Mouse (Mus musculus) liver, embryonic 12.5 days (tissue): ENCODE measurements around the gene Inhbc. TPM values are rescaled to one million over a fixed set of nuclear protein-coding genes. Genes with fewer than 3 reads are reported as not detected.

Experiments used
- ATAC-seq: fragments of 200-750 bp; cut with Nextera tagmentation; 2 replicates; pipeline ENCODE4 v1.8.0; 2017; ENCODE audit warnings: moderate number of reproducible peaks, mild to moderate bottlenecking, moderate library complexity
- H3K27ac ChIP-seq: fragments of 300-500 bp; sonication (generic); 2 replicates; pipeline ENCODE4 v1.5.1; 2016; ENCODE audit warnings: mild to moderate bottlenecking
- H3K27me3 ChIP-seq: fragments of 300-500 bp; sonication (generic); replicated peaks from 2 replicates; pipeline ENCODE4 v1.6.1; 2016; ENCODE audit warnings: mild to moderate bottlenecking, moderate library complexity
- H3K36me3 ChIP-seq: fragments of 300-500 bp; sonication (generic); 2 replicates; pipeline ENCODE4 v1.6.1; 2016; ENCODE audit warnings: mild to moderate bottlenecking, moderate library complexity
- H3K4me1 ChIP-seq: fragments of 300-500 bp; sonication (generic); 2 replicates; pipeline ENCODE4 v1.6.1; 2016
- H3K4me2 ChIP-seq: fragments of 300-500 bp; sonication (generic); 2 replicates; pipeline ENCODE4 v1.6.1; 2016; ENCODE audit warnings: mild to moderate bottlenecking, moderate library complexity
- H3K4me3 ChIP-seq: fragments of 300-500 bp; sonication (generic); 2 replicates; pipeline ENCODE4 v1.5.1; 2016; ENCODE audit warnings: mild to moderate bottlenecking, moderate library complexity
- H3K9ac ChIP-seq: fragments of 300-500 bp; sonication (generic); 2 replicates; pipeline ENCODE4 v1.6.1; 2016; ENCODE audit warnings: mild to moderate bottlenecking, moderate library complexity
- H3K9me3 ChIP-seq: fragments of 300-500 bp; sonication (generic); replicated peaks from 2 replicates; pipeline ENCODE4 v1.6.1; 2016; ENCODE audit warnings: mild to moderate bottlenecking, moderate library complexity
- WGBS: fragments of 180-500 bp; shearing (Covaris S2); methylation state at CpG from one replicate; pipeline ENCODE4 v1.1.7; 2016; ENCODE audit not compliant: insufficient replicate concordance; 5-methylcytosine and 5-hydroxymethylcytosine counted together
- polyA plus RNA-seq: library from polyadenylated mRNA; unstranded; fragments of >200 nt; fragmentation: Nextera tagmentation; extraction: Ambion mirVana; gene quantifications from 2 replicates; pipeline ENCODE4 v1.2.1, GENCODE M21; 2016

The Inhbc gene
- polyA plus RNA-seq = 1.1 and 1.5 TPM in 2 replicates

DNA sequence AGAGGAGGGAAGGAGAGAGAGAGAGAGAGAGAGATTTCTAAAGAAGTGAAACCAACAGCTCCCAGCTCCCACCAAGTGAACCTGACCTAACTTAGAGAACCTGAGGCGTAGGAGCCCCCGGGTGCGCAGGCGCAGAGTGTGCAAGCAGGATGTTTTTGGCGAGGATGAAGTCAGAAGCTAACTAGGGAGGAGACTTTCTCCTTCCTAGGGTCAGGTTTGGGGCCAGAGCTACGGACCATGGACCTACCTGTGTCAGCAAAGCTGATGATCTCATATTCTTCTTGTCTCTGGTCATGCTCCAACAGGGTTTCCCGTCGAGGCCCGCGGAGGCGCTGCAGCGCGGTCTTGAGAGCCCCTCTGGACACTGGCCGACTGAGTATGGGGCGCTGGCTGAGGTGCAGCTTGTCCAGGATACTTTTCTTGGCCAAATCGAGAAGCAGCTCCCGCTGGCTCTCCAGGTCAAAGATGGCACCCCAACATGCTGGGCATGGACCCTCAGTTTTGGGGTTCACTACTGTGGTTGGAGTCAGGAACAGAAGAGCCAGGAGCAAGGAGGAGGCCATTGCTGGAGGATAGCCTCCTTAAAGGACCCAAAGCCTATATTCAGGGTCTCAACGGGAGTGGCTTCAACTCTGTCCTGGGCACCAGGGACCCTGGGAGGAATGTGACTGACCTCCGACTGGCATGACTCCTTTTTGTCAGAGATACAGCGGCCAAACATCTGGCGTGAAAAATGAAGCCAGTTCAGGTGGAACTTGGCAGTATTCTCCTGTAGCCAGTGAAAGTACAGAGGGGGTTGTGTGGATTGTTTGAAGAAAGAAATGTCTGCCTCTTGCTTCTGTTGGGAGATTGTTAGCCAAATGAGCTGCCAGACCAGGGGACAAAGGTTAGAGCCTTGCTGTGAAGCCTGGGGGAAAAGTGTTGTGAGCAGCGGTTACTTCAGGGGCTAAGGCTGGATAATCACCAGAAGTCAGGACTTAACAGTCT, at the start of gene Inhbc:
Gene Inhbc (minus strand): TSS at position 598 of the 987 bp plus-strand sequence.
- Histone ChIP-seq H3K36me3 (no peaks in the 10 kb centered on the region), H3K9me3 (no peaks in the 10 kb centered on the region), H3K4me3 (no peak within 1 kb of the TSS), H3K27me3 (0 out of 2 replicates have a peak, but pooled peaks cover 9% of the 10 kb centered on the region), H3K4me1 (0 out of 2 replicates have a peak, but pooled peaks cover 3% of the 10 kb centered on the region), H3K9ac (0 out of 2 replicates have a peak within 1 kb of the TSS, but pooled peaks have one; percentile 3), H3K27ac (peak within 1 kb of the TSS; percentile 38; the same call in 1 of the 2 replicates), H3K4me2 (no peak within 1 kb of the TSS; the same call in 1 of the 2 replicates)
- ATAC-seq = no peak
- 62% methylated on average over 22 of the region's 22 CpGs for WGBS

- no peak for ATAC-seq
- no peak overlapping the region for H3K9ac ChIP-seq
- no peaks in the 10 kb centered on the region for H3K27me3 ChIP-seq
- WGBS = 82% methylated on average over 3 of the region's 3 CpGs
- H3K36me3 ChIP-seq = peaks cover 11% of the 10 kb centered on the region
- no peaks in the 10 kb centered on the region for H3K9me3 ChIP-seq
- H3K4me3 ChIP-seq = no peak overlapping the region
- peaks cover 7% of the 10 kb centered on the region; the same call in 1 of the 2 replicates for H3K4me1 ChIP-seq
- no peak overlapping the region for H3K4me2 ChIP-seq
- no peak overlapping the region for H3K27ac ChIP-seq
These were observed 43.9 kb upstream of the Inhbc start for GRCm38 (mm10) chr10:127414141-127414540.

GRCm38 (mm10) chr10:127413585-127413984, 43.4 kb upstream of the Inhbc start:
- peaks cover 13% of the 10 kb centered on the region for H3K36me3 ChIP-seq

DNA sequence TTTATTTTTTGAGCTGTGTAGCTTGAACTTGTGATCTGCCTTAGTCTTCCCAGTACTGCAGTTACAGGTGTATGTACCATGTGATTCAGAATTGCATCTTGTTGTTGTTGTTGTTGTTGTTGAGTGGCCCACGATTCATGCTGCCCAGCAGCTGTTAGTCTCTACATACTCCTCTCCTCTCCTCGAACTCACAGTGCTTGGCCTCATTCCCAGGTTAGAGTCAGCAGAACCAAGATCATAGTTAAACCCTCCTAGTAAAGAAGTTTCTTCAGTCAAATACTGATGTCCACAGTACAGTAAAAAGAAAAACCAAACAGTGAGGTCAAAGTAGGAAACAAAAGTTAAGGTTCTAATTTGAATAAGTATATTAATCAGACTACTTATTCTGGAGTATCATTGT, 42.5 kb upstream of the Inhbc start:
- no peak overlapping the region for H3K4me3 ChIP-seq
- H3K4me1 ChIP-seq = peaks cover 7% of the 10 kb centered on the region; the same call in 1 of the 2 replicates
- WGBS = 59% methylated on average over 2 of the region's 2 CpGs
- H3K27me3 ChIP-seq = no peaks in the 10 kb centered on the region
- no peak for ATAC-seq
- H3K9ac ChIP-seq = no peak overlapping the region
- no peak overlapping the region for H3K27ac ChIP-seq
- H3K9me3 ChIP-seq = no peaks in the 10 kb centered on the region
- H3K36me3 ChIP-seq = peaks cover 10% of the 10 kb centered on the region
- no peak overlapping the region for H3K4me2 ChIP-seq

More at GRCm38 (mm10) chr10:127413585-127413984, 43.4 kb upstream of the Inhbc start:
- no peak for ATAC-seq
- peaks cover 7% of the 10 kb centered on the region; the same call in 1 of the 2 replicates for H3K4me1 ChIP-seq
- no peak overlapping the region for H3K9ac ChIP-seq
- H3K4me2 ChIP-seq = no peak overlapping the region
- H3K27ac ChIP-seq = no peak overlapping the region
- H3K4me3 ChIP-seq = no peak overlapping the region
- H3K27me3 ChIP-seq = no peaks in the 10 kb centered on the region
- no peaks in the 10 kb centered on the region for H3K9me3 ChIP-seq
- WGBS = 86% methylated on average over 1 of the region's 1 CpGs

GRCm38 (mm10) chr10:127412101-127412500, 41.9 kb upstream of the Inhbc start:
- no peak for ATAC-seq
- peaks cover 7% of the 10 kb centered on the region; the same call in 1 of the 2 replicates for H3K4me1 ChIP-seq
- WGBS = 61% methylated on average over 5 of the region's 5 CpGs
- no peaks in the 10 kb centered on the region for H3K27me3 ChIP-seq
- peaks cover 14% of the 10 kb centered on the region for H3K36me3 ChIP-seq
- no peaks in the 10 kb centered on the region for H3K9me3 ChIP-seq
- no peak overlapping the region for H3K4me3 ChIP-seq
- H3K9ac ChIP-seq = no peak overlapping the region
- no peak overlapping the region for H3K27ac ChIP-seq
- no peak overlapping the region for H3K4me2 ChIP-seq

DNA sequence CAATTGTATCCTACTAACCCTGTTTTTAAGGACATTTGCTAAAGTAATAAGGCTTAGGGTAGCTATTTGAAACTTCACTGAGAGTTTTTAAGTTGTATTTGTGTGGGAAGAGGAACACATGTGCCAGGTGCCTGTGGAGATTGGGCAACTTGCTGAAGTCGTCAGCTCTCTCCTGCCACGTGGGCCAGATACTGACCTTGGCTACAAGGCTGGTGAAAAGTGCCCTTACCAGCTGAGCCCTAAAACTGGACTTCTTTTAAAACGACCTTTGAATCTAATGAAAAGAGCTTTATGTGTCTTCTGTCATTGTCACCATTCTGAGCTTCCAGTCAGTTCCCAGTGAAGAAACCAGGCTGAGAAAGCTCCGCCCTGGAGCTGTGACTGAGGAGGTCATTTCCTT, 37.2 kb upstream of the Inhbc start:
- no peak for ATAC-seq
- H3K9ac ChIP-seq = no peak overlapping the region
- 45% methylated on average over 4 of the region's 4 CpGs for WGBS
- no peaks in the 10 kb centered on the region for H3K9me3 ChIP-seq
- H3K4me2 ChIP-seq = no peak overlapping the region
- no peak overlapping the region for H3K27ac ChIP-seq
- H3K36me3 ChIP-seq = peaks cover 26% of the 10 kb centered on the region
- no peak overlapping the region for H3K4me3 ChIP-seq
- H3K4me1 ChIP-seq = peaks cover 2% of the 10 kb centered on the region; the same call in 1 of the 2 replicates
- no peaks in the 10 kb centered on the region for H3K27me3 ChIP-seq

- Histone ChIP-seq H3K9me3 (no peaks in the 10 kb centered on the region), H3K4me3 (no peak overlapping the region), H3K36me3 (peaks cover 53% of the 10 kb centered on the region), H3K4me1 (no peaks in the 10 kb centered on the region), H3K4me2 (no peak overlapping the region), H3K9ac (no peak overlapping the region), H3K27me3 (no peaks in the 10 kb centered on the region), H3K27ac (no peak overlapping the region)
- ATAC-seq = no peak
- WGBS = 79% methylated on average over 3 of the region's 3 CpGs
These were observed 34.5 kb upstream of the Inhbc start for GRCm38 (mm10) chr10:127404701-127405100.

DNA sequence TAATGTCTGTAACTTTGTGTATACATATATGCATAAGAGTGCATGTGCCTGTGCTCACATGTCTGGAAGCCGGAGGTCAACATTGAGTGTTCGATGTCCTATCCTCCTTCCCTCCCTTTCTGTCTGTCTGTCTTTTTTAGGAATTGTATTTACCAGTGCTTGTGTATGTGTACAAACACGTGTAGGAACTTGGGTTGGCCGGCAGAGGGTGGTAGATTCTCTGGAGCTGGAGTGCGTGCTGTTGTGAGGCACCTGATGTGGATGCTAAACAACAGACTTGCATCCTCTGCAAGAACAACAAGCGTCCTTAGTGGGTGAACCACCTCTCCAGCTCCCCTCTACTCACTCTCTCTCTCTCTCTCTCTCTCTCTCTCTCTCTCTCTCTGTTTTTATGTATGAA, 21.5 kb upstream of the Inhbc start:
- H3K4me1 ChIP-seq = 0 out of 2 replicates have a peak, but pooled peaks cover 8% of the 10 kb centered on the region
- peaks cover 42% of the 10 kb centered on the region for H3K36me3 ChIP-seq
- no peak for ATAC-seq
- H3K9ac ChIP-seq = no peak overlapping the region
- H3K9me3 ChIP-seq = no peaks in the 10 kb centered on the region
- 79% methylated on average over 6 of the region's 6 CpGs for WGBS
- no peak overlapping the region for H3K27ac ChIP-seq
- H3K4me3 ChIP-seq = no peak overlapping the region
- no peaks in the 10 kb centered on the region for H3K27me3 ChIP-seq
- no peak overlapping the region for H3K4me2 ChIP-seq

DNA sequence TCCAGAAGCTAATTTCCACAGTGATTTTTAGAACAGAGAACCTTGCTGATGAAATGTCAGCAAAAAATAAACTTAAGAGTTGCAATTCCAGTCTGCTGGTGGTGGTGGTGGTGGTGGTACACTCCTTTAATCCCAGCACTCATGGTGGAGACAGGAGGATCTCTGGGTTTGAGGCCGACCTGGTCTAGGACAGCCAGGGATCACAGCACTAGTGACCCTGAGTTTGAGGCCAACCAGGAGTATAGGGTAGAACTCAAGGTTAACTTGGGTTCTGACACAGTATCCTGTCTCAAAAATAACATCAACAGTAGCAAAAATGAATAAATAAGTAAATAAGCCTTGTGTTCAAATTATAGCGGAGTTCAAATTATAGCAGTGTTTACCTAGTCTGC, 11.5 kb upstream of the Inhbc start:
- no peaks in the 10 kb centered on the region for H3K36me3 ChIP-seq
- no peak overlapping the region; the same call in 1 of the 2 replicates for H3K27ac ChIP-seq
- H3K4me2 ChIP-seq = peak overlapping the region; percentile 72
- H3K27me3 ChIP-seq = no peaks in the 10 kb centered on the region
- H3K4me3 ChIP-seq = peak overlapping the region; percentile 74
- no peaks in the 10 kb centered on the region for H3K9me3 ChIP-seq
- H3K9ac ChIP-seq = peak overlapping the region; percentile 88
- 52% methylated on average over 2 of the region's 2 CpGs for WGBS
- peaks cover 36% of the 10 kb centered on the region for H3K4me1 ChIP-seq
- ATAC-seq = no peak

DNA sequence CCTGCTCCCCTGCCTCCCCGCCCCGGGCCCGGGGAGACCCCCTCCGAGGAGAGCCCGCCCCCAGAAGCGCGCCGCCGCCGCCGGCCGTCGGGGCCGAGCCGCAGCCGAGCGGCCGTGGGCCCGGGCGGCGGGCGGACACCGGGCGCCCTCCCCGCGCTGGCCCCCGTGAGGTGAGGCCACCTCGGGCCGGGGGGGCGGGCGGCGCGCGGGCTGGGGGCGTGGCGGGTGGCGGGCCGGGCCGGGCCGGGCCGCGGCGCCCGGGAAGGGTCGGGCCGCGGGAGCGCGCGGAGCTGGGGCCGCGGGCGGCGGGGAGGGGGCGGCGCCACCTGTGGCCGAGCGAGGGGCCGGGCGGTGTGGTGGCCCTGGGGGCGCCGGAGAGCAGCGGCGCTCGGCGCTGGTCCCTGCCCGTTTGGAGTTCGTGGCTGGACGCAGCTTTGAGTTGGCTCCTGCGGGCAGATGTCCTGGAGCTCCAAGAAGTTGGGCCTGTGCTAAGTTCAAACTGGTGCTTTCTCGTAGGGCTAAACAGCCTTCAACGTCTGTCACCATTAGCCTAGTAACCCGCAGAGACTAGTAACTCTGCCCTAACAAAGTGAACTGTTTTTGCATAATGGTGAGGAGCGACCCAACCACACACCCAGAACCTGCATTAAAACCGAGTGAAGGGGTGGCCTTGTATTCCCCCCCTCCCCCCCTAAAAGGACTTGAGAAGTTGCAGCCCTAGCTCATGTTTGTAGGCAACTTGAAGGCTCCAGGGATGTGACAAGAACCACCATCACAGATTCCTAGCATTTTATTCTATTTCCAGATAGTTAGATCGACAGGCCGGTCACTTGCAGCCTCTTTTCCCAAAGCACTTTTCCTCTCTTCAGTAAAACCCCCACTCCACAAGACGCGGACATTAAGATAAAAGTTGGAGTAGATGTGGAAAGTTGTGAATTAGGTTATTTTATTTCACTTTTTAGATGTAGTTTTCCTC, 10.8 kb upstream of the Inhbc start:
- no peaks in the 10 kb centered on the region for H3K9me3 ChIP-seq
- 3% methylated on average over 56 of the region's 79 CpGs for WGBS

DNA sequence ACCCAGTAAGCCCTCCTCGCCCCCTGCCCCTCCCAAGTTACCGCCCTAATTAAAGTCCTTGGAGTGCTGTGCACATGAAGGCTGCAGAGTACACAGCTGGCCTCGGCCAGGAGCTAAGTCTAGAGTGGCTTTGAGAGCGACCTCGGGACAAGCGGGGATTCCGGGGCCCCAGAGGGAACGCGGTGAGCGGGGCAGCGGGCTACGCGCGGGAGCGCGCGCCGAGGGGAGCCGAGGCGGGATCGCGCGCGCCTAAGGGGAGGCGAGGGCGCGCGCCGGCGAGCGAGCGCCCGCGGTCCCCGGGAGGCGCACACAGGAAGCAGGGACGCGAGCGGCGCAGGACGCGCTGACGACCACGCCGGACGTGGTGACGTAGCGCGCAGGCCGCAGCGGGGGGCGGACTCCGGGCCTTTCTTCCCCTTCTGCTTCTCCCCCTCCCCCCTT, 10.0 kb upstream of the Inhbc start, which contains the start of gene R3hdm2:
Gene R3hdm2 (plus strand): TSS at position 77 of the 441 bp plus-strand sequence.
- peaks cover 29% of the 10 kb centered on the region for H3K4me1 ChIP-seq
- no peaks in the 10 kb centered on the region for H3K27me3 ChIP-seq
- peak within 1 kb of the TSS; percentile 74 for H3K4me3 ChIP-seq
- WGBS = under 1% methylated on average over 23 of the region's 53 CpGs
- H3K9ac ChIP-seq = peak within 1 kb of the TSS; percentile 88
- peak within 1 kb of the TSS; percentile 89 for H3K4me2 ChIP-seq
- H3K9me3 ChIP-seq = no peaks in the 10 kb centered on the region
- peak; percentile 97 for ATAC-seq
- peak within 1 kb of the TSS; percentile 87 for H3K27ac ChIP-seq
- H3K36me3 ChIP-seq = no peaks in the 10 kb centered on the region

More for the DNA sequence above, 10.8 kb upstream of the Inhbc start:
- peak overlapping the region; percentile 89 for H3K4me2 ChIP-seq
- H3K4me1 ChIP-seq = peaks cover 33% of the 10 kb centered on the region
- peak; percentile 82 for ATAC-seq
- peak overlapping the region; percentile 88 for H3K9ac ChIP-seq
- H3K36me3 ChIP-seq = no peaks in the 10 kb centered on the region
- H3K27me3 ChIP-seq = no peaks in the 10 kb centered on the region
- peak overlapping the region; percentile 74 for H3K4me3 ChIP-seq
- H3K27ac ChIP-seq = peak overlapping the region; percentile 87
